Mouse (Mus musculus) kidney, embryonic 16.5 days (tissue): ENCODE results near the gene Myl10. TPM values are rescaled to one million over a fixed set of nuclear protein-coding genes. Genes with fewer than 3 reads are reported as not detected.

Source experiments
- ATAC-seq: fragments of 200-750 bp; cut with Nextera tagmentation; 2 replicates; pipeline ENCODE4 v1.8.0; 2017; ENCODE audit warnings: moderate TSS enrichment; ENCODE audit not compliant: low FRiP score, low TSS enrichment
- H3K27ac ChIP-seq: fragments of 300-500 bp; sonication (generic); 2 replicates; pipeline ENCODE4 v1.5.1; 2014; ENCODE audit warnings: low read length
- H3K27me3 ChIP-seq: fragments of 300-500 bp; sonication (generic); 2 replicates; pipeline ENCODE4 v1.6.1; 2014; ENCODE audit warnings: low read length, control low read depth, mixed read lengths; ENCODE audit not compliant: insufficient read depth
- H3K36me3 ChIP-seq: fragments of 300-500 bp; sonication (generic); 2 replicates; pipeline ENCODE4 v1.6.1; 2014; ENCODE audit warnings: low read length, control low read depth, mixed read lengths; ENCODE audit not compliant: insufficient read depth
- H3K4me1 ChIP-seq: fragments of 300-500 bp; sonication (generic); 2 replicates; pipeline ENCODE4 v1.6.1; 2014; ENCODE audit warnings: low read length, control low read depth, mixed read lengths; ENCODE audit not compliant: insufficient read depth
- H3K4me2 ChIP-seq: fragments of 300-500 bp; sonication (generic); replicated peaks from 2 replicates; pipeline ENCODE4 v1.6.1; 2014; ENCODE audit warnings: low read depth, low read length
- H3K4me3 ChIP-seq: fragments of 300-500 bp; sonication (generic); 2 replicates; pipeline ENCODE4 v1.5.1; 2014; ENCODE audit warnings: mild to moderate bottlenecking, low read length
- H3K9ac ChIP-seq: fragments of 300-500 bp; sonication (generic); replicated peaks from 2 replicates; pipeline ENCODE4 v1.6.1; 2014; ENCODE audit warnings: low read length
- H3K9me3 ChIP-seq: fragments of 300-500 bp; sonication (generic); 2 replicates; pipeline ENCODE4 v1.6.1; 2016; ENCODE audit warnings: low read length, control low read depth
- WGBS: fragments of 180-500 bp; shearing (Covaris S2); extraction: QIAGEN DNeasy Blood & Tissue Kit; methylation state at CpG from one replicate; pipeline ENCODE4 v1.1.7; 2014; 5-methylcytosine and 5-hydroxymethylcytosine counted together
- polyA plus RNA-seq: library from polyadenylated mRNA; unstranded; fragments of >200 nt; fragmentation: Nextera tagmentation; extraction: Ambion mirVana; gene quantifications from 2 replicates; pipeline ENCODE4 v1.2.1, GENCODE M21; 2015

Myl10 gene
- polyA plus RNA-seq, 1 experiment from 2014 or later, result not detected

- no peak overlapping the region for H3K9ac ChIP-seq
- H3K4me2 ChIP-seq, result no peak overlapping the region
- peaks cover 3% of the 10 kb centered on the region for H3K9me3 ChIP-seq
- H3K27me3 ChIP-seq, result no peaks in the 10 kb centered on the region
- peaks cover 4% of the 10 kb centered on the region for H3K4me1 ChIP-seq
- no peaks in the 10 kb centered on the region for H3K36me3 ChIP-seq
- ATAC-seq, result no peak
- H3K4me3 ChIP-seq, result no peak overlapping the region
- no peak overlapping the region for H3K27ac ChIP-seq
- 55% methylated on average over 3 of the region's 3 CpGs for WGBS
Measured at GRCm38 (mm10) chr5:136702159-136702725, 9.3 kb downstream of the Myl10 start.

- Histone ChIP-seq H3K9me3 (peaks cover 3% of the 10 kb centered on the region), H3K27ac (peak overlapping the region; percentile 34; the same call in 1 of the 2 replicates), H3K9ac (no peak overlapping the region), H3K4me3 (no peak overlapping the region), H3K27me3 (no peaks in the 10 kb centered on the region), H3K36me3 (no peaks in the 10 kb centered on the region), H3K4me1 (peaks cover 4% of the 10 kb centered on the region), H3K4me2 (no peak overlapping the region)
- WGBS, result 42% methylated on average over 3 of the region's 3 CpGs
- ATAC-seq, result 0 out of 2 replicates have a peak, but pooled peaks have one; percentile 23
Measured at GRCm38 (mm10) chr5:136703751-136704150, 10.8 kb downstream of the Myl10 start.

GRCm38 (mm10) chr5:136704151-136704550 lies 11.2 kb downstream of the Myl10 start:
- Histone ChIP-seq H3K9ac (no peak overlapping the region), H3K36me3 (no peaks in the 10 kb centered on the region), H3K27ac (no peak overlapping the region; the same call in 1 of the 2 replicates), H3K9me3 (peaks cover 3% of the 10 kb centered on the region), H3K4me2 (no peak overlapping the region), H3K4me3 (no peak overlapping the region), H3K27me3 (no peaks in the 10 kb centered on the region), H3K4me1 (peaks cover 4% of the 10 kb centered on the region)
- peak; percentile 60; the same call in 1 of the 2 replicates for ATAC-seq
- 63% methylated on average over 8 of the region's 8 CpGs for WGBS

- no peak overlapping the region for H3K27ac ChIP-seq
- ATAC-seq, result no peak
- H3K9ac ChIP-seq, result no peak overlapping the region
- no peak overlapping the region for H3K4me2 ChIP-seq
- no peak overlapping the region for H3K4me3 ChIP-seq
- H3K4me1 ChIP-seq, result peaks cover 4% of the 10 kb centered on the region
- 93% methylated on average over 3 of the region's 3 CpGs for WGBS
- peaks cover 3% of the 10 kb centered on the region for H3K9me3 ChIP-seq
- H3K36me3 ChIP-seq, result no peaks in the 10 kb centered on the region
- no peaks in the 10 kb centered on the region for H3K27me3 ChIP-seq
Measured at GRCm38 (mm10) chr5:136705532-136705931, 12.6 kb downstream of the Myl10 start.

GRCm38 (mm10) chr5:136706803-136707202 lies 13.9 kb downstream of the Myl10 start:
- no peak for ATAC-seq
- Histone ChIP-seq H3K27ac (no peak overlapping the region), H3K4me2 (no peak overlapping the region)

GRCm38 (mm10) chr5:136708116-136708515 lies 15.2 kb downstream of the Myl10 start:
- H3K9ac ChIP-seq, result no peak overlapping the region
- H3K4me3 ChIP-seq, result no peak overlapping the region
- ATAC-seq, result no peak
- H3K36me3 ChIP-seq, result no peaks in the 10 kb centered on the region
- H3K4me2 ChIP-seq, result no peak overlapping the region
- H3K27ac ChIP-seq, result no peak overlapping the region
- no peaks in the 10 kb centered on the region for H3K4me1 ChIP-seq
- 81% methylated on average over 12 of the region's 12 CpGs for WGBS
- H3K9me3 ChIP-seq, result peaks cover 3% of the 10 kb centered on the region
- H3K27me3 ChIP-seq, result no peaks in the 10 kb centered on the region

More at GRCm38 (mm10) chr5:136706803-136707202, 13.9 kb downstream of the Myl10 start:
- Histone ChIP-seq H3K9ac (no peak overlapping the region), H3K27me3 (no peaks in the 10 kb centered on the region), H3K36me3 (no peaks in the 10 kb centered on the region), H3K4me3 (no peak overlapping the region), H3K9me3 (peaks cover 3% of the 10 kb centered on the region), H3K4me1 (peaks cover 4% of the 10 kb centered on the region)
- 1% methylated on average over 9 of the region's 9 CpGs for WGBS

- no peaks in the 10 kb centered on the region for H3K27me3 ChIP-seq
- no peaks in the 10 kb centered on the region for H3K9me3 ChIP-seq
- H3K4me3 ChIP-seq, result no peak overlapping the region
- no peaks in the 10 kb centered on the region for H3K36me3 ChIP-seq
- no peaks in the 10 kb centered on the region for H3K4me1 ChIP-seq
- H3K27ac ChIP-seq, result no peak overlapping the region
- no peak overlapping the region for H3K4me2 ChIP-seq
- 49% methylated on average over 4 of the region's 4 CpGs for WGBS
- ATAC-seq, result no peak
- no peak overlapping the region for H3K9ac ChIP-seq
Measured at GRCm38 (mm10) chr5:136710742-136711141, 17.8 kb downstream of the Myl10 start.

- Histone ChIP-seq H3K27ac (no peak overlapping the region), H3K9ac (no peak overlapping the region), H3K4me3 (peak overlapping the region; percentile 14), H3K9me3 (no peaks in the 10 kb centered on the region), H3K36me3 (no peaks in the 10 kb centered on the region), H3K4me1 (peaks cover 11% of the 10 kb centered on the region), H3K27me3 (no peaks in the 10 kb centered on the region), H3K4me2 (peak overlapping the region; percentile 39)
- WGBS, result 29% methylated on average over 32 of the region's 32 CpGs
- no peak for ATAC-seq
Measured at GRCm38 (mm10) chr5:136714232-136714875, 21.4 kb downstream of the Myl10 start.

- Histone ChIP-seq H3K9me3 (no peaks in the 10 kb centered on the region), H3K4me1 (peaks cover 11% of the 10 kb centered on the region), H3K4me3 (peak overlapping the region; percentile 14), H3K27me3 (no peaks in the 10 kb centered on the region), H3K36me3 (no peaks in the 10 kb centered on the region), H3K27ac (no peak overlapping the region), H3K4me2 (peak overlapping the region; percentile 39), H3K9ac (no peak overlapping the region)
- no peak for ATAC-seq
- 33% methylated on average over 11 of the region's 11 CpGs for WGBS
Measured at GRCm38 (mm10) chr5:136714879-136715278, 21.9 kb downstream of the Myl10 start.
